Mouse (Mus musculus): ENCODE results near the gene Prss41. TPM values are rescaled to one million over a fixed set of nuclear protein-coding genes. Genes with fewer than 3 reads are reported as not detected.

Prss41 gene
- polyA plus RNA-seq, 1 experiment from 2014 or later = 3.1 TPM

DNA sequence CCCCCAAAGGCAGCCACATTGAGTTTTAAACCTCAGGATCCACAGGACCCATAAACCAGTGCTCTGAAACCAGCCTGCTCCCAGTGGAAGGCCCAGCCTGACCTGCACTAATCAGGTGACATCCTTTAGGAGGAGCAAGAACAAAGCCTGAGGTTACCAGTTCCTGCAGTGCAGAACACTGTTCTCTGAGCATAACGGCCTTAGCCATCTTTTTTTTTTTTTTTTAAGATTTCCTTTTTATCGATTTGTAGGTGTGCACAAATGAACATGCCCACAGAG is 53.0 kb downstream of the Prss41 start:
- peaks cover 2% of the 10 kb centered on the region; the same call in 1 of the 2 replicates for H3K4me1 ChIP-seq (replicated peaks; ENCODE audit: insufficient read depth, low read length)
- no peaks in the 10 kb centered on the region for H3K27me3 ChIP-seq (ENCODE audit: insufficient read depth, low read length)
- H3K27ac ChIP-seq = peak overlapping the region; percentile 88
- peak overlapping the region; percentile 74 for H3K4me2 ChIP-seq (ENCODE audit: low read length)
- no peak for TF ChIP-seq CTCF (IDR thresholded peaks at IDR 0.05; ENCODE audit: low read depth)
- 47% methylated on average over 2 of the region's 2 CpGs for WGBS
- ATAC-seq (replicated peaks; ENCODE audit: low FRiP score, low read depth) (no peak), DNase-seq (ENCODE audit: low spot score) (no peak)
- H3K9me3 ChIP-seq (replicated peaks; ENCODE audit: low read length) = no peaks in the 10 kb centered on the region
- H3K9ac ChIP-seq (ENCODE audit: low read depth, low read length) = no peak overlapping the region; the same call in 1 of the 2 replicates
- H3K36me3 ChIP-seq (ENCODE audit: insufficient read depth, low read length) = no peaks in the 10 kb centered on the region
- H3K4me3 ChIP-seq (replicated peaks; ENCODE audit: low read depth, low read length) = peak overlapping the region; percentile 43; the same call in 1 of the 2 replicates

DNA sequence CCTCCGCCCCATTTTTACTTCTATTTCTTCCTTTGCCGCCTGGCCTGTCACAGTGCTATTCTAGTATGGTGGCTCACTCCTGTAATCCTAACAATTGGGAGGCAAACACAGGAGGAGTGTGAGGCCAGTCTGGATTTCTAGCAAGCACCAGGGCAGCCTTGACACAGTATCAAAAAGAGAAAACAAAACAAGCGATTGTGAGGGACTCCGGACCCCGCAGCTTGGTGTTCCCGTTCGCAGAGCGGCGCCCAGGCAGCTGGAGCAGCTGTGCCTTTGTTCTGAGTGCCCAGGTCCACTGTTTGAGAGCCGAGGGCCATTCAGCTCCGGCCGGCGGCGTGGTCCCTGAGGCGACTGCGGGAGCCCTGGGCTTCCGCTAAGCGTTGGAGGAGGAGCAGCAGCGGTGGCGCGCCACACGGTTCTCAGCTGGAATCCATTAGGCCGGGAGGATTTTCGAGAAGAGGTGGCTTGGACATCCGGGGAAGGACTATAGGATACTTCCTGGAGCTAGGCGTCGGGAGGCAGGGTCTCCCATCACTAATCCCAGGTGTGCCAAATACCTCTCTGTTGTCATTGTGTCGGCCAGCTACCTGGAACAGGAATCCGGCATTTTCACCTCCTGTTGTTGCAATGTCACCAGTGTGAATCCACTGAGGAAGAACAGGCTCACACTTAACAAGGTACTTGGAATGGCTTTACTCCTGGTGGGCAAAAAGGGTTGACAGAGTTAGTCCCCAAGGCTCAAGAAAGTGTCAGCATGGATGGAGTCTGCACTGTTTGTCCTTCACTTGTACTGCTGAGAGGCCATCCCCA is 53.5 kb downstream of the Prss41 start, which contains the start of gene Srrm2:
Srrm2 (plus strand) TSS at position 264 of the 810 bp plus-strand sequence.
- peak within 1 kb of the TSS; percentile 76 for H3K9ac ChIP-seq (ENCODE audit: low read depth, low read length)
- H3K9me3 ChIP-seq (replicated peaks; ENCODE audit: low read length) = no peaks in the 10 kb centered on the region
- H3K4me3 ChIP-seq (replicated peaks; ENCODE audit: low read depth, low read length) = peak within 1 kb of the TSS; percentile 43
- H3K27me3 ChIP-seq (ENCODE audit: insufficient read depth, low read length) = no peaks in the 10 kb centered on the region
- H3K4me2 ChIP-seq (ENCODE audit: low read length) = peak within 1 kb of the TSS; percentile 74
- peaks cover 2% of the 10 kb centered on the region; the same call in 1 of the 2 replicates for H3K4me1 ChIP-seq (replicated peaks; ENCODE audit: insufficient read depth, low read length)
- peak within 1 kb of the TSS; percentile 88 for H3K27ac ChIP-seq
- no peaks in the 10 kb centered on the region for H3K36me3 ChIP-seq (ENCODE audit: insufficient read depth, low read length)
- TF ChIP-seq CTCF (IDR thresholded peaks at IDR 0.05; ENCODE audit: low read depth) = no peak
- WGBS = 2% methylated on average over 29 of the region's 29 CpGs
- peak; percentile 79 for DNase-seq (ENCODE audit: low spot score)
- ATAC-seq (replicated peaks; ENCODE audit: low FRiP score, low read depth) = peak; percentile 53; the same call in 1 of the 2 replicates

DNA sequence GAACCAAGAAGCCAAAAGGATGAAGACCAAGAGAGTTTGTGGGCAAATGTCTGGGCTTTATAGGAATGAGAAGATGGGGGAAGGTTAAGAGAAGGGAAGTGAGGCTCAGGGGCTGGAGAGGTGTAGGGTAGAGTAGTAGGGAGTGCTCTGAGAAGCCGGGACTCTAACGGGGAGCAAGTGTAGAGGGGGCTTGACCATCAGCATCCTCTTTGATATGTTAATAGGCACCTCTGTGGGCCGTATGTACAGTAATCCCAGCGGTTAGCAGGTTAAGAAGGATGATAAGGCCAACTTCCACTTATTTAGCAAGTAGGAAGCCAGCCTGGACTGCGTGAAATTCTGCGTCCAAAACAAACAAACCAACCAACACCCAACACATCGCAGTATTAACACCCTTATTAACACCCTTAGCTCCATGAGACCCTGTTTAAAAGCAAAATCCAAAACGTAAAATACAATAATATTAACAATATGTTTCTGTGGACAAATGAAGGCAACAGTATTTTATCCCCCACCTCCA is 54.2 kb downstream of the Prss41 start:
- Histone ChIP-seq H3K9me3 (replicated peaks; ENCODE audit: low read length) (no peaks in the 10 kb centered on the region), H3K4me2 (ENCODE audit: low read length) (peak overlapping the region; percentile 74), H3K9ac (ENCODE audit: low read depth, low read length) (peak overlapping the region; percentile 76; the same call in 1 of the 2 replicates), H3K4me3 (replicated peaks; ENCODE audit: low read depth, low read length) (peak overlapping the region; percentile 43), H3K36me3 (ENCODE audit: insufficient read depth, low read length) (no peaks in the 10 kb centered on the region), H3K27ac (peak overlapping the region; percentile 88), H3K27me3 (ENCODE audit: insufficient read depth, low read length) (no peaks in the 10 kb centered on the region), H3K4me1 (replicated peaks; ENCODE audit: insufficient read depth, low read length) (peaks cover 2% of the 10 kb centered on the region; the same call in 1 of the 2 replicates)
- no peak for TF ChIP-seq CTCF (IDR thresholded peaks at IDR 0.05; ENCODE audit: low read depth)
- WGBS = 13% methylated on average over 8 of the region's 8 CpGs
- ATAC-seq (replicated peaks; ENCODE audit: low FRiP score, low read depth) = no peak
- DNase-seq (ENCODE audit: low spot score) = no peak

DNA sequence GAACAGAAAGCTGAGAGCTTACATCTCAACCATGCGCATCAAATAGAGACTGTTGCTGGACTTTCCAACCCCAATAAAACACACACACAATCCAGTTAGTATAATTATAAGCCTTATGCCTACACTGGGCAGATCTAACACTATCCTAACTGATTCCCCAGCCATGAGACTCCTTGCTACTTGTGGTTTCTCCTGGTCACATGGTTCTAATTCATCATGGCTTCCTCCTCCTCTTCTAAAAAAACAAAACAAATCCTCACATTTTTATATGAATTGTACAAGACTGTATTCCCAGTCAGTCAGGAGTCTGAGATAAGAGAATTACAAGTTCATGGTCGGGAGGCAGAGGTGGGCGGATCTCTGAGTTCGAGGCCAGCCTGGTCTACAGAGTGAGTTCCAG is 55.0 kb downstream of the Prss41 start:
- 87% methylated on average over 4 of the region's 4 CpGs for WGBS
- peaks cover 2% of the 10 kb centered on the region; the same call in 1 of the 2 replicates for H3K4me1 ChIP-seq (replicated peaks; ENCODE audit: insufficient read depth, low read length)
- DNase-seq (ENCODE audit: low spot score) = no peak
- H3K27ac ChIP-seq = no peak overlapping the region
- no peak overlapping the region for H3K4me3 ChIP-seq (replicated peaks; ENCODE audit: low read depth, low read length)
- no peak overlapping the region for H3K4me2 ChIP-seq (ENCODE audit: low read length)
- H3K9me3 ChIP-seq (replicated peaks; ENCODE audit: low read length) = no peaks in the 10 kb centered on the region
- no peaks in the 10 kb centered on the region for H3K27me3 ChIP-seq (ENCODE audit: insufficient read depth, low read length)
- H3K9ac ChIP-seq (ENCODE audit: low read depth, low read length) = no peak overlapping the region
- H3K36me3 ChIP-seq (ENCODE audit: insufficient read depth, low read length) = no peaks in the 10 kb centered on the region
- ATAC-seq (replicated peaks; ENCODE audit: low FRiP score, low read depth) = no peak
- no peak for TF ChIP-seq CTCF (IDR thresholded peaks at IDR 0.05; ENCODE audit: low read depth)

Small RNAs within 50 kb of the gene (microRNA-seq; reads per million reads assigned to microRNA genes)
- not detected for gene Mir5125

Other genes with a start within 250 kb of the Prss41 start
- 12.6 and 14.3 TPM in 2 replicates for gene Zfp13, start 244.7 kb downstream of the Prss41 start, polyA plus RNA-seq (2015; fragmentation: Nextera tagmentation; extraction: Ambion mirVana)
- not detected in 2 replicates for gene Zscan10, start 243.3 kb downstream of the Prss41 start, polyA plus RNA-seq (2015; fragmentation: Nextera tagmentation; extraction: Ambion mirVana)
- 0.66 and 0.92 TPM in 2 replicates for gene Mmp25, start 198.9 kb downstream of the Prss41 start, polyA plus RNA-seq (2015; fragmentation: Nextera tagmentation; extraction: Ambion mirVana)
- 2.1 and 2.4 TPM in 2 replicates for gene Bicdl2, start 183.7 kb downstream of the Prss41 start, polyA plus RNA-seq (2015; fragmentation: Nextera tagmentation; extraction: Ambion mirVana)
- gene Hcfc1r1, start 170.6 kb downstream of the Prss41 start, polyA plus RNA-seq (2015; fragmentation: Nextera tagmentation; extraction: Ambion mirVana) = 116 and 120 TPM in 2 replicates
- 32.3 and 35.5 TPM in 2 replicates for gene Thoc6, start 170.3 kb downstream of the Prss41 start, polyA plus RNA-seq (2015; fragmentation: Nextera tagmentation; extraction: Ambion mirVana)
- gene Tnfrsf12a, start 166.7 kb downstream of the Prss41 start, polyA plus RNA-seq (2015; fragmentation: Nextera tagmentation; extraction: Ambion mirVana) = 47.0 and 50.0 TPM in 2 replicates
- gene Cldn6, start 164.9 kb downstream of the Prss41 start, polyA plus RNA-seq (2015; fragmentation: Nextera tagmentation; extraction: Ambion mirVana) = 131 and 155 TPM in 2 replicates
- gene Cldn9, start 160.1 kb downstream of the Prss41 start, polyA plus RNA-seq (2015; fragmentation: Nextera tagmentation; extraction: Ambion mirVana) = 41.2 and 41.8 TPM in 2 replicates
- 0.05 and 0.30 TPM in 2 replicates for gene 1520401A03Rik, start 121.4 kb downstream of the Prss41 start, polyA plus RNA-seq (2015; fragmentation: Nextera tagmentation; extraction: Ambion mirVana)
- 21.1 and 24.5 TPM in 2 replicates for gene Pkmyt1, start 117.8 kb downstream of the Prss41 start, polyA plus RNA-seq (2015; fragmentation: Nextera tagmentation; extraction: Ambion mirVana)
- 16.0 and 17.9 TPM in 2 replicates for gene Paqr4, start 103.3 kb downstream of the Prss41 start, polyA plus RNA-seq (2015; fragmentation: Nextera tagmentation; extraction: Ambion mirVana)
- gene Kremen2, start 98.3 kb downstream of the Prss41 start, polyA plus RNA-seq (2015; fragmentation: Nextera tagmentation; extraction: Ambion mirVana) = 0.29 and 0.52 TPM in 2 replicates
- gene Flywch1, start 72.6 kb downstream of the Prss41 start, polyA plus RNA-seq (2015; fragmentation: Nextera tagmentation; extraction: Ambion mirVana) = 74.6 and 74.7 TPM in 2 replicates
- gene Flywch2, start 58.1 kb downstream of the Prss41 start, polyA plus RNA-seq (2015; fragmentation: Nextera tagmentation; extraction: Ambion mirVana) = 40.9 and 46.8 TPM in 2 replicates
- gene Srrm2, start 53.6 kb downstream of the Prss41 start, polyA plus RNA-seq (2015; fragmentation: Nextera tagmentation; extraction: Ambion mirVana) = 304 and 321 TPM in 2 replicates
- gene Elob, start 15.0 kb downstream of the Prss41 start, polyA plus RNA-seq (2015; fragmentation: Nextera tagmentation; extraction: Ambion mirVana) = 1,058 and 1,143 TPM in 2 replicates
- 0.11 TPM in 1 of 2 replicates, not detected in the other for gene Prss33, start 8.1 kb downstream of the Prss41 start, polyA plus RNA-seq (2015; fragmentation: Nextera tagmentation; extraction: Ambion mirVana)
- not detected in 2 replicates for gene Prss32, start 317 bp downstream of the Prss41 start, polyA plus RNA-seq (2015; fragmentation: Nextera tagmentation; extraction: Ambion mirVana)
- not detected in 2 replicates for gene Prss21, start 23.9 kb upstream of the Prss41 start, polyA plus RNA-seq (2015; fragmentation: Nextera tagmentation; extraction: Ambion mirVana)
- gene Dcpp1, start 36.7 kb upstream of the Prss41 start, polyA plus RNA-seq (2015; fragmentation: Nextera tagmentation; extraction: Ambion mirVana) = not detected in 2 replicates
- gene Dcpp2, start 36.7 kb upstream of the Prss41 start, polyA plus RNA-seq (2015; fragmentation: Nextera tagmentation; extraction: Ambion mirVana) = not detected in 2 replicates
- gene Dcpp3, start 73.3 kb upstream of the Prss41 start, polyA plus RNA-seq (2015; fragmentation: Nextera tagmentation; extraction: Ambion mirVana) = not detected in 2 replicates
- not detected in 2 replicates for gene Sbp, start 97.5 kb upstream of the Prss41 start, polyA plus RNA-seq (2015; fragmentation: Nextera tagmentation; extraction: Ambion mirVana)
- gene Sbpl, start 111.1 kb upstream of the Prss41 start, polyA plus RNA-seq (2015; fragmentation: Nextera tagmentation; extraction: Ambion mirVana) = not detected in 2 replicates
- 0.18 and 0.25 TPM in 2 replicates for gene Prss30, start 136.4 kb upstream of the Prss41 start, polyA plus RNA-seq (2015; fragmentation: Nextera tagmentation; extraction: Ambion mirVana)
- gene Prss22, start 153.9 kb upstream of the Prss41 start, polyA plus RNA-seq (2015; fragmentation: Nextera tagmentation; extraction: Ambion mirVana) = 0.43 and 0.72 TPM in 2 replicates
- gene Prss27, start 194.0 kb upstream of the Prss41 start, polyA plus RNA-seq (2015; fragmentation: Nextera tagmentation; extraction: Ambion mirVana) = 0.68 and 0.78 TPM in 2 replicates
- 47.6 and 51.2 TPM in 2 replicates for gene Kctd5, start 229.3 kb upstream of the Prss41 start, polyA plus RNA-seq (2015; fragmentation: Nextera tagmentation; extraction: Ambion mirVana)

All from kidney, postnatal 0 days (tissue).